ENCODE assay signal across 18 mouse cellular contexts in the genomic region with DNA sequence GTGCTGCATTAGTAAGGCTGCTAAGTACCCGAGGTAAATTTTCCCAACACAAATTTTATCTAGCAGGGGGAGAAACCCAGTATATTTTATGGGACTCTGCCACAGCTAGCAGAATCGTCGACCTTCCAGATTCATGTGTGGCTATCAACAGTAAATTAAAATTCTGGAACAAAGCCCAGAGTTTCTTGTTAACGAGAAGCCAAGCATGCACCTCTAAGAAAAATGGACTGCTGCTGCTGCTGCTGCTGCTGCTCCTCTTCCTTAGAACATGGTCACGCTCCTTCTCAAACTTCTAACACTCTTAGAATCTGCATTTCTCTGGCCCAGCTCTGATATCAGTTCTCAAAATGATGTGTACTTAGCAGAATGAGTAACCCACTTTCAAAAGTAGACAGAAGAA.
DNase-seq lines count a peak whose midpoint lies in the region; ATAC-seq and TF ChIP-seq lines count a peak whose summit lies in the region.
"Had no signal": no experiment of that assay in that cellular context is flagged by ENCODE, and none has a peak within 500 bp of the region (broad histone marks: within the 10 kb centered on the region; RNA-seq: fewer than 3 reads in every experiment).

No protein-coding gene starts in this region.

- TF ChIP-seq EP300 in lung, postnatal 0 days (IDR thresholded peaks at IDR 0.05), result no peak

- no peaks in the 10 kb centered on the region for H3K27me3 ChIP-seq in heart, embryonic 13.5 days (replicated peaks)
- no peaks in the 10 kb centered on the region for H3K27me3 ChIP-seq in lung, postnatal 0 days (replicated peaks; ENCODE audit: insufficient read depth, low read length)
- H3K27me3 ChIP-seq in limb, embryonic 13.5 days, result no peaks in the 10 kb centered on the region
- H3K27me3 ChIP-seq: hindbrain, embryonic 15.5 days; liver, embryonic 15.5 days had no signal

- H3K9ac ChIP-seq in heart, embryonic 13.5 days, result no peak overlapping the region
- H3K9ac ChIP-seq in lung, postnatal 0 days (replicated peaks; ENCODE audit: low read depth), result no peak overlapping the region
- H3K9ac ChIP-seq in limb, embryonic 13.5 days, result no peak overlapping the region
- H3K9ac ChIP-seq: hindbrain, embryonic 15.5 days; liver, embryonic 15.5 days had no signal

- WGBS in heart, embryonic 13.5 days, result 28% methylated on average over 5 of the region's 5 CpGs
- WGBS in lung, postnatal 0 days, result 20% methylated on average over 5 of the region's 5 CpGs
- WGBS in lung, adult 2 months, result 32% methylated on average over 5 of the region's 5 CpGs
- WGBS in limb, embryonic 13.5 days, result 23% methylated on average over 5 of the region's 5 CpGs

- H3K27ac ChIP-seq in heart, embryonic 13.5 days (replicated peaks), result peak overlapping the region; percentile 28; the same call in 1 of the 2 replicates
- no peak overlapping the region for H3K27ac ChIP-seq in lung, postnatal 0 days (ENCODE audit: low read length)
- H3K27ac ChIP-seq in limb, embryonic 13.5 days, result no peak overlapping the region
- H3K27ac ChIP-seq: hindbrain, embryonic 15.5 days; left cerebral cortex, adult 2 months; liver, embryonic 15.5 days had no signal

- no peaks in the 10 kb centered on the region for H3K9me3 ChIP-seq in heart, embryonic 13.5 days
- H3K9me3 ChIP-seq in lung, postnatal 0 days (ENCODE audit: low read length), result no peaks in the 10 kb centered on the region
- H3K9me3 ChIP-seq in limb, embryonic 13.5 days, result no peaks in the 10 kb centered on the region
- H3K9me3 ChIP-seq: hindbrain, embryonic 15.5 days; liver, embryonic 15.5 days had no signal

- no peaks in the 10 kb centered on the region for H3K36me3 ChIP-seq in heart, embryonic 13.5 days
- H3K36me3 ChIP-seq in lung, postnatal 0 days (ENCODE audit: insufficient read depth, low read length), result no peaks in the 10 kb centered on the region
- no peaks in the 10 kb centered on the region for H3K36me3 ChIP-seq in limb, embryonic 13.5 days
- H3K36me3 ChIP-seq: hindbrain, embryonic 15.5 days; liver, embryonic 15.5 days had no signal

- ATAC-seq in heart, embryonic 13.5 days (ENCODE audit: extremely low read depth, insufficient number of reproducible peaks, low FRiP score, low TSS enrichment), result no peak
- no peak for ATAC-seq in lung, postnatal 0 days
- ATAC-seq in limb, embryonic 13.5 days (ENCODE audit: low FRiP score, low read depth), result peak; percentile 41; the same call in 1 of the 2 replicates
- no peak for ATAC-seq in cerebellum, adult (ENCODE audit: insufficient number of reproducible peaks, low FRiP score, low TSS enrichment)
- ATAC-seq: intestine, postnatal 0 days; midbrain, embryonic 16.5 days had no signal

- peaks cover 8% of the 10 kb centered on the region for H3K4me1 ChIP-seq in heart, embryonic 13.5 days
- no peaks in the 10 kb centered on the region for H3K4me1 ChIP-seq in lung, postnatal 0 days (ENCODE audit: insufficient read depth, low read depth, low read length)
- no peaks in the 10 kb centered on the region for H3K4me1 ChIP-seq in lung, adult 2 months (ENCODE audit: control insufficient read depth, insufficient read depth, low read length)
- peaks cover 11% of the 10 kb centered on the region for H3K4me1 ChIP-seq in limb, embryonic 13.5 days
- H3K4me1 ChIP-seq: liver, embryonic 15.5 days had no signal

- H3K4me2 ChIP-seq in heart, embryonic 13.5 days, result no peak overlapping the region
- H3K4me2 ChIP-seq in lung, postnatal 0 days (replicated peaks; ENCODE audit: low read depth, low read length), result no peak overlapping the region
- H3K4me2 ChIP-seq in limb, embryonic 13.5 days (replicated peaks), result no peak overlapping the region
- H3K4me2 ChIP-seq: hindbrain, embryonic 15.5 days; liver, embryonic 15.5 days had no signal

- H3K4me3 ChIP-seq in heart, embryonic 13.5 days, result no peak overlapping the region
- no peak overlapping the region for H3K4me3 ChIP-seq in lung, postnatal 0 days (ENCODE audit: low read depth, low read length)
- no peak overlapping the region for H3K4me3 ChIP-seq in lung, adult 2 months (replicated peaks; ENCODE audit: extremely low read depth, low read depth, low read length)
- no peak overlapping the region for H3K4me3 ChIP-seq in limb, embryonic 13.5 days
- H3K4me3 ChIP-seq: hindbrain, embryonic 15.5 days; left cerebral cortex, adult 2 months; liver, embryonic 15.5 days had no signal

- intact Hi-C loops in heart, postnatal 25 days (cut with DNase I), result no loop called here

- no peak for DNase-seq in heart, postnatal 25 days (ENCODE audit: low spot score)
- peak; percentile 1 for DNase-seq in kidney, adult 9 months
- DNase-seq in kidney, postnatal 4 days, result no peak
- peak; percentile 6 for DNase-seq in lung, postnatal 0 days (ENCODE audit: low spot score)
- no peak for DNase-seq in lung, adult 2 months
- DNase-seq: adrenal gland, postnatal 10 days; B cell, adult 2 months; cerebellum, adult 2 months; gastrocnemius, postnatal 10 days; right cerebral cortex, postnatal 25 days had no signal

- TF ChIP-seq POLR2A in lung, adult 2 months (IDR thresholded peaks at IDR 0.05; ENCODE audit: borderline replicate concordance, extremely low read depth, low read depth, low read length), result no peak

- TF ChIP-seq CTCF in lung, postnatal 0 days (IDR thresholded peaks at IDR 0.05), result no peak
- no peak for TF ChIP-seq CTCF in lung, adult 2 months (IDR thresholded peaks at IDR 0.05; ENCODE audit: insufficient read depth, low read length)

Comparison
In these comparisons a context has a peak if more than half of its experiments do, and no peak if none do; other contexts are left out.
1. DNase-seq: peak in kidney, adult 9 months (single experiment) and lung, postnatal 0 days (single experiment); none in heart, postnatal 25 days (single experiment), kidney, postnatal 4 days (0 of 2) and lung, adult 2 months (single experiment).